Mouse (Mus musculus): ENCODE measurements around the gene Selenos.

DNA sequence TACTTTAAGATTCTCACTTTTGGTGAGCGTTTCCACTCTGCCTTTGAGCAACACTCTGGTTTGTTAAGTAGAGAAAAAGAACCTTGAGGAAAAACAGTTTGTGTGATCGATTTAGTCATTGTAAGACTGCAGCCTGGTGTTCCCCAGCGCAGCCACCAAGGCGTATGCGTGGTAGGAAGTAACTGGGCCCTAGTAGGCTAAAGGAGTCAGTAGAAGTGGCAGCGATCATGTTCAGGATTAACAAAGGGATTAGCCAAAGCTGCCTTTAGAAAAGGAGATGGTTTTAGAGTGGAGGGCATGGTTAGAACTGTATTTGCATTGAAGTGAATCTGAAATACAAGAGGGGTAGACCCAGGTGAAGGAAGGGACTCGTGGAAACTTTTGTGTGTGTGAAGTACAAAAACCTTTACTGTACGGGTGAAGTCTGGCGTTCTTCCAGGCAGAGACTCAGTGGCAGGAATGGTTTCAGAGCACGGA, 31.2 kb downstream of the Selenos start:
- TF ChIP-seq CTCF (IDR thresholded peaks at IDR 0.05; ENCODE audit: borderline replicate concordance, control insufficient read depth, extremely low read depth, insufficient read depth, low read length, poor library complexity) (no peak), POLR2A (IDR thresholded peaks at IDR 0.05; ENCODE audit: control insufficient read depth, extremely low read depth, insufficient read depth, low read length, poor library complexity) (no peak)

All from thymus, adult 2 months (tissue).